Mouse (Mus musculus) MEL (cell line): Measurements from ENCODE around the gene Cers5. TPM values are rescaled to one million over a fixed set of nuclear protein-coding genes. Genes with fewer than 3 reads are reported as not detected.
A peak's percentile ranks its signal among the peaks of the same experiment; 100 is the strongest.

Source experiments
- DNase-seq: peaks from one replicate; pipeline ENCODE4 v3.0.0; 2011; ENCODE audit warnings: low read depth, low spot score
- H3K27ac ChIP-seq: 2 replicates; pipeline ENCODE4 v1.5.1; 2012; ENCODE audit warnings: low read depth, mild to moderate bottlenecking, control low read depth, low read length, moderate library complexity; ENCODE audit not compliant: control insufficient read depth
- H3K27me3 ChIP-seq, 2 experiments: fragments of 150-350 bp in 1 of 2; sonication (generic) in 1 of 2; 2 replicates each; pipeline ENCODE4 v1.6.1; 2012; ENCODE audit warnings: low read length in 2 of 2, mild to moderate bottlenecking in 2 of 2, improper control_type of control experiment in 1 of 2, moderate library complexity in 1 of 2; ENCODE audit not compliant: insufficient read depth in 2 of 2, control insufficient read depth in 1 of 2
- H3K36me3 ChIP-seq, 2 experiments: 2 replicates each; pipeline ENCODE4 v1.6.1; 2012 to 2014; ENCODE audit warnings: low read length in 2 of 2, improper control_type of control experiment in 1 of 2, inconsistent platforms in 1 of 2, mild to moderate bottlenecking in 1 of 2; ENCODE audit not compliant: insufficient read depth in 2 of 2, control insufficient read depth in 1 of 2
- H3K4me1 ChIP-seq, 2 experiments: fragments of 150-350 bp in 1 of 2; sonication (generic) in 1 of 2; 2 replicates each; pipeline ENCODE4 v1.6.1; 2012; ENCODE audit warnings: low read length in 2 of 2, improper control_type of control experiment in 1 of 2, mild to moderate bottlenecking in 1 of 2; ENCODE audit not compliant: insufficient read depth in 2 of 2, control insufficient read depth in 1 of 2
- H3K4me3 ChIP-seq, 2 experiments: fragments of 150-350 bp in 1 of 2; sonication (generic) in 1 of 2; 2 replicates each; pipeline ENCODE4 v1.5.1; 2012; ENCODE audit warnings: low read depth in 2 of 2, low read length in 2 of 2, mild to moderate bottlenecking in 2 of 2, moderate library complexity in 2 of 2, control low read depth in 1 of 2, improper control_type of control experiment in 1 of 2; ENCODE audit not compliant: control insufficient read depth in 1 of 2, insufficient read depth in 1 of 2
- H3K79me2 ChIP-seq: 2 replicates; pipeline ENCODE4 v1.6.1; 2012; ENCODE audit warnings: mild to moderate bottlenecking, low read length, moderate library complexity; ENCODE audit not compliant: control insufficient read depth, poor library complexity, insufficient read depth
- H3K9ac ChIP-seq: 2 replicates; pipeline ENCODE4 v1.6.1; 2012; ENCODE audit warnings: low read depth, mild to moderate bottlenecking, control low read depth, low read length, moderate library complexity; ENCODE audit not compliant: control insufficient read depth, poor library complexity, severe bottlenecking
- H3K9me3 ChIP-seq: fragments of 150-350 bp; sonication (generic); replicated peaks from 2 replicates; pipeline ENCODE4 v1.6.1; 2012; ENCODE audit warnings: mild to moderate bottlenecking, low read length, improper control_type of control experiment, moderate library complexity; ENCODE audit not compliant: insufficient read depth
- CHD1 ChIP-seq: IDR thresholded peaks from 2 replicates; pipeline ENCODE4 v1.6.1; 2012; ENCODE audit warnings: low read depth, mild to moderate bottlenecking, inconsistent platforms, low read length, improper control_type of control experiment
- CTCF ChIP-seq, 3 experiments: IDR thresholded peaks in 2 of 3; conservative IDR thresholded peaks in 1 of 3; 2 replicates each; pipeline ENCODE4 v1.5.1; 2011 to 2012; ENCODE audit warnings: low read length in 3 of 3, low read depth in 2 of 3, mild to moderate bottlenecking in 2 of 3, improper control_type of control experiment in 1 of 3, inconsistent platforms in 1 of 3, mixed read lengths in 1 of 3, moderate library complexity in 1 of 3; ENCODE audit not compliant: control insufficient read depth in 1 of 3, insufficient read depth in 1 of 3, poor library complexity in 1 of 3, severe bottlenecking in 1 of 3
- ELF1 ChIP-seq: IDR thresholded peaks from 2 replicates; pipeline ENCODE4 v1.6.1; 2014; ENCODE audit warnings: low read depth, mild to moderate bottlenecking, inconsistent platforms, low read length, improper control_type of control experiment, moderate library complexity
- EP300 ChIP-seq, 2 experiments: IDR thresholded peaks; 2 replicates each; pipeline ENCODE4 v1.6.1; 2011; ENCODE audit warnings: improper control_type of control experiment in 2 of 2, low read length in 2 of 2, low read depth in 1 of 2, mild to moderate bottlenecking in 1 of 2
- ETS1 ChIP-seq: IDR thresholded peaks from 2 replicates; pipeline ENCODE4 v1.6.1; 2012; ENCODE audit warnings: low read depth, mild to moderate bottlenecking, inconsistent platforms, low read length, improper control_type of control experiment, moderate library complexity
- GABPA ChIP-seq: IDR thresholded peaks from 2 replicates; pipeline ENCODE4 v1.6.1; 2012; ENCODE audit warnings: low read depth, mild to moderate bottlenecking, inconsistent platforms, low read length, improper control_type of control experiment, moderate library complexity
- GATA1 ChIP-seq: IDR thresholded peaks from 2 replicates; pipeline ENCODE4 v1.6.1; 2011; ENCODE audit warnings: low read depth, low read length, improper control_type of control experiment
- HCFC1 ChIP-seq: IDR thresholded peaks from 2 replicates; pipeline ENCODE4 v1.6.1; 2012; ENCODE audit warnings: low read depth, mild to moderate bottlenecking, inconsistent platforms, low read length, improper control_type of control experiment, moderate library complexity
- KAT2A ChIP-seq: conservative IDR thresholded peaks from 2 replicates; pipeline ENCODE4 v1.6.1; 2012; ENCODE audit warnings: low read depth, low read length, improper control_type of control experiment, inconsistent platforms
- MAX ChIP-seq: IDR thresholded peaks from 2 replicates; pipeline ENCODE4 v1.6.1; 2011; ENCODE audit warnings: low read length, improper control_type of control experiment
- MAZ ChIP-seq: IDR thresholded peaks from 2 replicates; pipeline ENCODE4 v1.6.1; 2012; ENCODE audit warnings: low read depth, mild to moderate bottlenecking, inconsistent platforms, low read length, improper control_type of control experiment
- MEF2A ChIP-seq: IDR thresholded peaks from 2 replicates; pipeline ENCODE4 v1.6.1; 2014; ENCODE audit warnings: low read depth, mild to moderate bottlenecking, inconsistent platforms, low read length, improper control_type of control experiment; ENCODE audit not compliant: poor library complexity, insufficient replicate concordance, severe bottlenecking; ENCODE audit errors: extremely low read depth
- MXI1 ChIP-seq: IDR thresholded peaks from 2 replicates; pipeline ENCODE4 v1.6.1; 2011; ENCODE audit warnings: mild to moderate bottlenecking, low read depth, low read length, improper control_type of control experiment
- MYB ChIP-seq: IDR thresholded peaks from 2 replicates; pipeline ENCODE4 v1.6.1; 2011; ENCODE audit warnings: mild to moderate bottlenecking, low read depth, low read length, improper control_type of control experiment
- MYC ChIP-seq: IDR thresholded peaks from 2 replicates; pipeline ENCODE4 v1.6.1; 2011; ENCODE audit warnings: low read depth, mild to moderate bottlenecking, low read length, improper control_type of control experiment, moderate library complexity
- NELFE ChIP-seq: IDR thresholded peaks from 2 replicates; pipeline ENCODE4 v1.6.1; 2011; ENCODE audit warnings: low read depth, low read length, improper control_type of control experiment
- NRF1 ChIP-seq: IDR thresholded peaks from 2 replicates; pipeline ENCODE4 v1.6.1; 2014; ENCODE audit warnings: low read depth, mild to moderate bottlenecking, inconsistent platforms, low read length, improper control_type of control experiment, moderate library complexity; ENCODE audit not compliant: poor library complexity, insufficient read depth, severe bottlenecking
- POLR2AphosphoS5 ChIP-seq: IDR thresholded peaks from 2 replicates; pipeline ENCODE4 v1.6.1; 2012; ENCODE audit warnings: low read depth, borderline replicate concordance, mild to moderate bottlenecking, inconsistent platforms, low read length, moderate library complexity, mixed read lengths
- RAD21 ChIP-seq: IDR thresholded peaks from 2 replicates; pipeline ENCODE4 v1.6.1; 2011; ENCODE audit warnings: mild to moderate bottlenecking, low read depth, low read length, improper control_type of control experiment
- RCOR1 ChIP-seq: IDR thresholded peaks from 2 replicates; pipeline ENCODE4 v1.6.1; 2012; ENCODE audit warnings: low read depth, mild to moderate bottlenecking, inconsistent platforms, low read length, improper control_type of control experiment
- SIN3A ChIP-seq: IDR thresholded peaks from 2 replicates; pipeline ENCODE4 v1.6.1; 2012; ENCODE audit warnings: low read length, improper control_type of control experiment, inconsistent platforms
- SMC3 ChIP-seq: IDR thresholded peaks from 2 replicates; pipeline ENCODE4 v1.6.1; 2011; ENCODE audit warnings: low read depth, low read length, improper control_type of control experiment
- TAL1 ChIP-seq: IDR thresholded peaks from 2 replicates; pipeline ENCODE4 v1.6.1; 2012; ENCODE audit warnings: mild to moderate bottlenecking, inconsistent platforms, low read length, moderate library complexity, mixed read lengths
- USF2 ChIP-seq, 2 experiments: IDR thresholded peaks; 2 replicates each; pipeline ENCODE4 v1.6.1; 2011 to 2012; ENCODE audit warnings: improper control_type of control experiment in 2 of 2, low read length in 2 of 2, borderline replicate concordance in 1 of 2, inconsistent platforms in 1 of 2, low read depth in 1 of 2, mild to moderate bottlenecking in 1 of 2; ENCODE audit not compliant: insufficient read depth in 1 of 2
- ZC3H11A ChIP-seq: IDR thresholded peaks from 2 replicates; pipeline ENCODE4 v1.6.1; 2012; ENCODE audit warnings: low read depth, mild to moderate bottlenecking, inconsistent platforms, low read length, improper control_type of control experiment
- ZKSCAN1 ChIP-seq: IDR thresholded peaks from 2 replicates; pipeline ENCODE4 v1.6.1; 2012; ENCODE audit warnings: low read depth, mild to moderate bottlenecking, inconsistent platforms, low read length, improper control_type of control experiment, moderate library complexity
- ZMIZ1 ChIP-seq: IDR thresholded peaks from 2 replicates; pipeline ENCODE4 v1.6.1; 2012; ENCODE audit warnings: low read depth, mild to moderate bottlenecking, inconsistent platforms, low read length, improper control_type of control experiment, moderate library complexity
- ZNF384 ChIP-seq: IDR thresholded peaks from 2 replicates; pipeline ENCODE4 v1.6.1; 2012; ENCODE audit warnings: low read depth, mild to moderate bottlenecking, inconsistent platforms, low read length, improper control_type of control experiment
- polyA plus RNA-seq, 2 experiments: library from polyadenylated mRNA; stranded (reverse) in 1 of 2; unstranded in 1 of 2; fragments of >175 nt in 1 of 2; fragments of >200 nt in 1 of 2; gene quantifications; 2 replicates each; pipeline versions ENCODE4 v1.2.1 to v1.2.4; 2012; ENCODE audit warnings: low replicate concordance in 2 of 2, low read depth in 1 of 2; ENCODE audit not compliant: insufficient read length in 2 of 2, insufficient read depth in 1 of 2, missing spikeins in 1 of 2
- total RNA-seq: library from RNA; depleted of rRNA; stranded (reverse); fragments of 300-350 nt; gene quantifications from 2 replicates; pipeline ENCODE4 v1.2.3, GENCODE M21; 2012

The Cers5 gene
- total and polyA plus RNA-seq, 3 experiments, result 21.8 to 43.5 TPM; not detected in 1

- peaks cover 23 to 25% of the 10 kb centered on the region in 2 experiments for H3K4me1 ChIP-seq
- no peak for TF ChIP-seq MXI1
- TF ChIP-seq EP300 (IDR thresholded peaks at IDR 0.05; ENCODE audit: low read depth in 1 of 2, low read length in 2 of 2), result no peak
- no peak for TF ChIP-seq ZMIZ1
- no peak for TF ChIP-seq NRF1
- no peak for TF ChIP-seq ZNF384
- no peak for TF ChIP-seq MYB
- TF ChIP-seq CTCF (IDR thresholded peaks at IDR 0.05 in 2 of 3, conservative IDR thresholded peaks at IDR 0.05 in 1 of 3; ENCODE audit: control insufficient read depth in 1 of 3, insufficient read depth in 1 of 3, low read depth in 2 of 3, low read length in 3 of 3, poor library complexity in 1 of 3, severe bottlenecking in 1 of 3), result no peak
- no peak for TF ChIP-seq SIN3A
- TF ChIP-seq MAX, result no peak
- no peak for TF ChIP-seq USF2 (IDR thresholded peaks at IDR 0.05; ENCODE audit: borderline replicate concordance in 1 of 2, insufficient read depth in 1 of 2, low read depth in 1 of 2, low read length in 2 of 2)
- no peak for TF ChIP-seq POLR2AphosphoS5
- TF ChIP-seq GATA1, result no peak
- no peak for TF ChIP-seq HCFC1
- no peak for TF ChIP-seq RAD21
- no peak for TF ChIP-seq NELFE
- no peak for TF ChIP-seq ZC3H11A
- no peak for TF ChIP-seq MYC
- no peak for TF ChIP-seq TAL1
- no peak for TF ChIP-seq GABPA
Observed at GRCm38 (mm10) chr15:99768761-99769160, 3.9 kb downstream of the Cers5 start.

GRCm38 (mm10) chr15:99767467-99767866, 5.2 kb downstream of the Cers5 start:
- H3K4me1 ChIP-seq, result peaks cover 20 to 23% of the 10 kb centered on the region in 2 experiments
- peak; percentile 59 for DNase-seq
- no peak overlapping the region for H3K9ac ChIP-seq
- H3K9me3 ChIP-seq, result no peaks in the 10 kb centered on the region
- no peaks in the 10 kb centered on the region for H3K27me3 ChIP-seq
- H3K4me3 ChIP-seq, result peak overlapping the region in 1 of 2 experiments; percentile 26; a peak in 1 of 4 replicates
- peak overlapping the region; percentile 1; the same call in 1 of the 2 replicates for H3K27ac ChIP-seq
- H3K36me3 ChIP-seq, result peaks cover 0 to 31% of the 10 kb centered on the region in 2 experiments; a peak in 2 of 4 replicates
- no peaks in the 10 kb centered on the region; the same call in 1 of the 2 replicates for H3K79me2 ChIP-seq
- TF ChIP-seq TAL1 (peak; percentile 11; the same call in 1 of the 2 replicates), KAT2A (no peak), NRF1 (no peak), MYC (no peak), CHD1 (no peak), ETS1 (peak; percentile 71), CTCF (IDR thresholded peaks at IDR 0.05 in 2 of 3, conservative IDR thresholded peaks at IDR 0.05 in 1 of 3; ENCODE audit: control insufficient read depth in 1 of 3, insufficient read depth in 1 of 3, low read depth in 2 of 3, low read length in 3 of 3, poor library complexity in 1 of 3, severe bottlenecking in 1 of 3) (no peak), RCOR1 (peak; percentile 86), MEF2A (no peak), MAZ (no peak), SIN3A (peak; percentile 57; the same call in 1 of the 2 replicates), GABPA (no peak), ZNF384 (peak; percentile 49; the same call in 1 of the 2 replicates), ZMIZ1 (no peak), EP300 (IDR thresholded peaks at IDR 0.05; ENCODE audit: low read depth in 1 of 2, low read length in 2 of 2) (peak; percentile 83 to 89), GATA1 (peak; percentile 93), SMC3 (no peak), ZKSCAN1 (no peak), ELF1 (no peak)

More at GRCm38 (mm10) chr15:99768761-99769160, 3.9 kb downstream of the Cers5 start:
- no peak for DNase-seq
- Histone ChIP-seq H3K4me3 (no peak overlapping the region), H3K9ac (no peak overlapping the region), H3K27ac (no peak overlapping the region), H3K9me3 (no peaks in the 10 kb centered on the region), H3K27me3 (no peaks in the 10 kb centered on the region), H3K79me2 (no peaks in the 10 kb centered on the region; the same call in 1 of the 2 replicates), H3K36me3 (peaks cover 0 to 35% of the 10 kb centered on the region in 2 experiments; a peak in 2 of 4 replicates)
